Comparison of ENCODE assay signal across 20 mouse cellular contexts in genomic region chr11:70572348-70572902, GRCm38 (mm10). TPM values are rescaled to one million over a fixed set of nuclear protein-coding genes. Genes with fewer than 3 reads are reported as not detected.
A peak's percentile ranks its signal among the peaks of the same experiment; 100 is the strongest.
DNase-seq lines count a peak whose midpoint lies in the region; ATAC-seq and TF ChIP-seq lines count a peak whose summit lies in the region.
"Had no signal": no experiment of that assay in that cellular context is flagged by ENCODE, and none has a peak within 500 bp of the region (broad histone marks: within the 10 kb centered on the region; RNA-seq: fewer than 3 reads in every experiment).

No protein-coding gene starts in this region.

- no peak overlapping the region for H3K9ac ChIP-seq in forebrain, postnatal 0 days
- H3K9ac ChIP-seq in limb, embryonic 12.5 days (replicated peaks) = no peak overlapping the region
- no peak overlapping the region for H3K9ac ChIP-seq in liver, embryonic 14.5 days (replicated peaks)
- H3K9ac ChIP-seq in stomach, embryonic 15.5 days = no peak overlapping the region

- peaks cover 15% of the 10 kb centered on the region for H3K36me3 ChIP-seq in forebrain, embryonic 10.5 days (replicated peaks)
- H3K36me3 ChIP-seq in forebrain, postnatal 0 days (ENCODE audit: insufficient read depth) = no peaks in the 10 kb centered on the region
- peaks cover 18% of the 10 kb centered on the region; the same call in 1 of the 2 replicates for H3K36me3 ChIP-seq in limb, embryonic 12.5 days
- H3K36me3 ChIP-seq in limb, embryonic 10.5 days = peaks cover 13% of the 10 kb centered on the region
- no peaks in the 10 kb centered on the region for H3K36me3 ChIP-seq in liver, embryonic 14.5 days (replicated peaks; ENCODE audit: control insufficient read depth, insufficient read depth, low read depth)
- H3K36me3 ChIP-seq in stomach, embryonic 15.5 days = no peaks in the 10 kb centered on the region

- DNase-seq in forebrain, embryonic 10.5 days (ENCODE audit: extremely low spot score, low spot score) = no peak
- no peak for DNase-seq in forebrain, postnatal 0 days
- DNase-seq in limb, embryonic 10.5 days (ENCODE audit: low spot score) = no peak
- DNase-seq in liver, embryonic 14.5 days (ENCODE audit: low read depth in 3 of 3, low spot score in 3 of 3) = no peak
- DNase-seq in gastrocnemius, adult 8-10 months (ENCODE audit: low spot score in 2 of 2) = no peak
- no peak for DNase-seq in embryo, embryonic 11 days
- DNase-seq: adrenal gland, postnatal 10 days; cerebellum, postnatal 25 days; kidney, postnatal 14 days; lung, postnatal 36 days; right cerebral cortex, postnatal 14 days; thymus, postnatal 14 days had no signal

- TF ChIP-seq EP300 in liver, embryonic 14.5 days (IDR thresholded peaks at IDR 0.05; ENCODE audit: low read depth) = peak; percentile 58; the same call in 1 of the 2 replicates

- H3K27me3 ChIP-seq in forebrain, embryonic 10.5 days (ENCODE audit: poor library complexity, severe bottlenecking) = no peaks in the 10 kb centered on the region
- no peaks in the 10 kb centered on the region for H3K27me3 ChIP-seq in forebrain, postnatal 0 days (ENCODE audit: insufficient read depth, low read length)
- H3K27me3 ChIP-seq in limb, embryonic 12.5 days = no peaks in the 10 kb centered on the region
- no peaks in the 10 kb centered on the region for H3K27me3 ChIP-seq in limb, embryonic 10.5 days (ENCODE audit: low read depth, poor library complexity, severe bottlenecking)
- H3K27me3 ChIP-seq in liver, embryonic 14.5 days (ENCODE audit: control insufficient read depth, insufficient read depth, low read length) = no peaks in the 10 kb centered on the region
- H3K27me3 ChIP-seq in stomach, embryonic 15.5 days (replicated peaks) = no peaks in the 10 kb centered on the region

- no peaks in the 10 kb centered on the region for H3K9me3 ChIP-seq in forebrain, embryonic 10.5 days
- H3K9me3 ChIP-seq in forebrain, postnatal 0 days (ENCODE audit: low read length) = no peaks in the 10 kb centered on the region
- no peaks in the 10 kb centered on the region for H3K9me3 ChIP-seq in limb, embryonic 12.5 days
- H3K9me3 ChIP-seq in limb, embryonic 10.5 days (replicated peaks) = no peaks in the 10 kb centered on the region
- no peaks in the 10 kb centered on the region for H3K9me3 ChIP-seq in liver, embryonic 14.5 days (ENCODE audit: control insufficient read depth, low read length)
- H3K9me3 ChIP-seq in stomach, embryonic 15.5 days = no peaks in the 10 kb centered on the region

- H3K4me1 ChIP-seq in forebrain, embryonic 10.5 days = peaks cover 24% of the 10 kb centered on the region
- H3K4me1 ChIP-seq in forebrain, postnatal 0 days (ENCODE audit: insufficient read depth) = no peaks in the 10 kb centered on the region
- H3K4me1 ChIP-seq in limb, embryonic 12.5 days (replicated peaks) = peaks cover 34% of the 10 kb centered on the region
- 0 out of 2 replicates have a peak, but pooled peaks cover 4% of the 10 kb centered on the region for H3K4me1 ChIP-seq in limb, embryonic 10.5 days
- peaks cover 20 to 34% of the 10 kb centered on the region in 2 experiments for H3K4me1 ChIP-seq in liver, embryonic 14.5 days (replicated peaks; ENCODE audit: control insufficient read depth in 2 of 2, insufficient read depth in 2 of 2, low read length in 1 of 2)
- H3K4me1 ChIP-seq in stomach, embryonic 15.5 days = peaks cover 15% of the 10 kb centered on the region

- 0 out of 2 replicates have a peak overlapping the region, but pooled peaks have one; percentile 20 for H3K27ac ChIP-seq in forebrain, embryonic 10.5 days
- H3K27ac ChIP-seq in forebrain, postnatal 0 days (ENCODE audit: low read depth, low read length) = no peak overlapping the region
- 0 out of 2 replicates have a peak overlapping the region, but pooled peaks have one; percentile 8 for H3K27ac ChIP-seq in limb, embryonic 12.5 days
- no peak overlapping the region for H3K27ac ChIP-seq in limb, embryonic 10.5 days
- H3K27ac ChIP-seq in liver, embryonic 14.5 days = no peak overlapping the region
- peak overlapping the region; percentile 56; the same call in 1 of the 2 replicates for H3K27ac ChIP-seq in stomach, embryonic 15.5 days

- 79% methylated on average over 5 of the region's 5 CpGs for WGBS in forebrain, embryonic 10.5 days
- WGBS in forebrain, postnatal 0 days = 75% methylated on average over 5 of the region's 5 CpGs
- 65% methylated on average over 5 of the region's 5 CpGs for WGBS in limb, embryonic 12.5 days
- 74% methylated on average over 5 of the region's 5 CpGs for WGBS in limb, embryonic 10.5 days
- 32% methylated on average over 5 of the region's 5 CpGs for WGBS in liver, embryonic 14.5 days (ENCODE audit: insufficient replicate concordance)
- WGBS in stomach, embryonic 15.5 days = 41% methylated on average over 5 of the region's 5 CpGs

- H3K4me2 ChIP-seq in forebrain, postnatal 0 days (ENCODE audit: low read depth) = no peak overlapping the region
- H3K4me2 ChIP-seq in limb, embryonic 12.5 days = no peak overlapping the region
- H3K4me2 ChIP-seq in liver, embryonic 14.5 days (ENCODE audit: low read depth) = peak overlapping the region; percentile 31
- H3K4me2 ChIP-seq in stomach, embryonic 15.5 days = no peak overlapping the region

- no peak for TF ChIP-seq CTCF in forebrain, postnatal 0 days (IDR thresholded peaks at IDR 0.05; ENCODE audit: low read depth)
- TF ChIP-seq CTCF in liver, embryonic 14.5 days (IDR thresholded peaks at IDR 0.05; ENCODE audit: low read depth) = no peak

- no peak overlapping the region for H3K4me3 ChIP-seq in forebrain, embryonic 10.5 days
- H3K4me3 ChIP-seq in forebrain, postnatal 0 days (ENCODE audit: low read depth, low read length) = no peak overlapping the region
- H3K4me3 ChIP-seq in limb, embryonic 12.5 days (replicated peaks) = no peak overlapping the region
- H3K4me3 ChIP-seq in limb, embryonic 10.5 days = no peak overlapping the region
- no peak overlapping the region for H3K4me3 ChIP-seq in liver, embryonic 14.5 days (ENCODE audit: insufficient read depth in 1 of 2, low read depth in 2 of 2, low read length in 2 of 2)
- H3K4me3 ChIP-seq in stomach, embryonic 15.5 days (replicated peaks) = no peak overlapping the region

- ATAC-seq in forebrain, postnatal 0 days = no peak
- no peak for ATAC-seq in limb, embryonic 12.5 days (ENCODE audit: insufficient number of reproducible peaks, insufficient read depth, low FRiP score, low TSS enrichment, low read depth)
- ATAC-seq in liver, embryonic 14.5 days (ENCODE audit: insufficient read depth) = peak; percentile 55; the same call in 1 of the 2 replicates
- ATAC-seq in stomach, embryonic 15.5 days (ENCODE audit: insufficient read depth, low FRiP score, low read depth) = no peak

RNA-seq across cellular contexts. Expression of gene Mink1, which starts 9.7 kb away (rescaled TPM):
- 12.5 and 12.7 TPM in 2 replicates for polyA plus RNA-seq in forebrain, embryonic 10.5 days (2016; fragmentation: Nextera tagmentation; extraction: Ambion mirVana)
- 63.5 and 81.2 TPM in 2 replicates for total RNA-seq in forebrain, postnatal 0 days (2014; rRNA removed)
- 9.5 and 15.0 TPM in 2 replicates for polyA plus RNA-seq in forebrain, postnatal 0 days (2015; fragmentation: Nextera tagmentation; extraction: Ambion mirVana)
- polyA plus RNA-seq in limb, embryonic 12.5 days (2016; fragmentation: Nextera tagmentation; extraction: Ambion mirVana) = 17.6 and 18.4 TPM in 2 replicates
- 15.1 and 17.2 TPM in 2 replicates for polyA plus RNA-seq in limb, embryonic 10.5 days (2016; fragmentation: Nextera tagmentation; extraction: Ambion mirVana)
- 13.7 and 14.1 TPM in 2 replicates for polyA plus RNA-seq in liver, embryonic 14.5 days (2012; rRNA removed)
- polyA plus RNA-seq in liver, embryonic 14.5 days (2014; fragmentation: Nextera tagmentation; extraction: Ambion mirVana) = 3.7 and 5.0 TPM in 2 replicates
- 14.9 and 15.9 TPM in 2 replicates for polyA plus RNA-seq in stomach, embryonic 15.5 days (2015; fragmentation: Nextera tagmentation; extraction: Ambion mirVana)
- 10 to 100 TPM; 32.5 to 38.7 (median 33.7) TPM for total RNA-seq in gastrocnemius, adult 8-10 months (2022)

RNA-seq across cellular contexts. Expression of gene Pld2, which starts 32.6 kb away (rescaled TPM):
- 2.7 and 3.1 TPM in 2 replicates for polyA plus RNA-seq in forebrain, embryonic 10.5 days (2016; fragmentation: Nextera tagmentation; extraction: Ambion mirVana)
- 33.7 and 40.5 TPM in 2 replicates for total RNA-seq in forebrain, postnatal 0 days (2014; rRNA removed)
- polyA plus RNA-seq in forebrain, postnatal 0 days (2015; fragmentation: Nextera tagmentation; extraction: Ambion mirVana) = 8.4 and 11.6 TPM in 2 replicates
- polyA plus RNA-seq in limb, embryonic 12.5 days (2016; fragmentation: Nextera tagmentation; extraction: Ambion mirVana) = 4.4 and 4.5 TPM in 2 replicates
- polyA plus RNA-seq in limb, embryonic 10.5 days (2016; fragmentation: Nextera tagmentation; extraction: Ambion mirVana) = 1.4 and 2.0 TPM in 2 replicates
- polyA plus RNA-seq in liver, embryonic 14.5 days (2012; rRNA removed) = 1.9 and 2.6 TPM in 2 replicates
- polyA plus RNA-seq in liver, embryonic 14.5 days (2014; fragmentation: Nextera tagmentation; extraction: Ambion mirVana) = 1.3 and 1.5 TPM in 2 replicates
- polyA plus RNA-seq in stomach, embryonic 15.5 days (2015; fragmentation: Nextera tagmentation; extraction: Ambion mirVana) = 12.9 and 13.7 TPM in 2 replicates
- total RNA-seq in gastrocnemius, adult 8-10 months (2022) = 10 to 100 TPM; 15.3 to 17.8 (median 15.4) TPM

RNA-seq across cellular contexts. Expression of gene Gm40193, which starts 39.7 kb away (rescaled TPM):
- polyA plus RNA-seq in forebrain, embryonic 10.5 days (2016; fragmentation: Nextera tagmentation; extraction: Ambion mirVana) = not detected in 2 replicates
- not detected in 2 replicates for total RNA-seq in forebrain, postnatal 0 days (2014; rRNA removed)
- not detected in 2 replicates for polyA plus RNA-seq in forebrain, postnatal 0 days (2015; fragmentation: Nextera tagmentation; extraction: Ambion mirVana)
- not detected in 2 replicates for polyA plus RNA-seq in limb, embryonic 12.5 days (2016; fragmentation: Nextera tagmentation; extraction: Ambion mirVana)
- not detected in 2 replicates for polyA plus RNA-seq in limb, embryonic 10.5 days (2016; fragmentation: Nextera tagmentation; extraction: Ambion mirVana)
- not detected in 2 replicates for polyA plus RNA-seq in liver, embryonic 14.5 days (2012; rRNA removed)
- polyA plus RNA-seq in liver, embryonic 14.5 days (2014; fragmentation: Nextera tagmentation; extraction: Ambion mirVana) = not detected in 2 replicates
- polyA plus RNA-seq in stomach, embryonic 15.5 days (2015; fragmentation: Nextera tagmentation; extraction: Ambion mirVana) = not detected in 2 replicates
- not detected for total RNA-seq in gastrocnemius, adult 8-10 months (2022)
- total RNA-seq: adrenal gland, postnatal 10 days; granulocyte monocyte progenitor cell, adult 5-6 weeks; heart, postnatal 25 days; monocyte, adult 5-6 weeks had no signal
- polyA plus RNA-seq: embryonic facial prominence, embryonic 11.5 days; forebrain, embryonic 11.5 days had no signal

RNA-seq across cellular contexts. Expression of gene 4930544D05Rik, which starts 43.2 kb away (rescaled TPM):
- not detected in 2 replicates for polyA plus RNA-seq in forebrain, embryonic 10.5 days (2016; fragmentation: Nextera tagmentation; extraction: Ambion mirVana)
- total RNA-seq in forebrain, postnatal 0 days (2014; rRNA removed) = 0.31 and 0.48 TPM in 2 replicates
- not detected in 2 replicates for polyA plus RNA-seq in forebrain, postnatal 0 days (2015; fragmentation: Nextera tagmentation; extraction: Ambion mirVana)
- not detected in 2 replicates for polyA plus RNA-seq in limb, embryonic 12.5 days (2016; fragmentation: Nextera tagmentation; extraction: Ambion mirVana)
- polyA plus RNA-seq in limb, embryonic 10.5 days (2016; fragmentation: Nextera tagmentation; extraction: Ambion mirVana) = not detected in 2 replicates
- not detected in 2 replicates for polyA plus RNA-seq in liver, embryonic 14.5 days (2012; rRNA removed)
- not detected in 2 replicates for polyA plus RNA-seq in liver, embryonic 14.5 days (2014; fragmentation: Nextera tagmentation; extraction: Ambion mirVana)
- 0.23 TPM in 1 of 2 replicates, not detected in the other for polyA plus RNA-seq in stomach, embryonic 15.5 days (2015; fragmentation: Nextera tagmentation; extraction: Ambion mirVana)
- total RNA-seq in gastrocnemius, adult 8-10 months (2022) = not detected
- total RNA-seq: adrenal gland, postnatal 10 days; granulocyte monocyte progenitor cell, adult 5-6 weeks; heart, postnatal 25 days; monocyte, adult 5-6 weeks had no signal
- polyA plus RNA-seq: embryonic facial prominence, embryonic 11.5 days; forebrain, embryonic 11.5 days; limb, embryonic 14.5 days had no signal

RNA-seq across cellular contexts. Expression of gene Chrne, which starts 46.6 kb away (rescaled TPM):
- polyA plus RNA-seq in forebrain, embryonic 10.5 days (2016; fragmentation: Nextera tagmentation; extraction: Ambion mirVana) = not detected in 2 replicates
- 0.92 TPM in 1 of 2 replicates, not detected in the other for total RNA-seq in forebrain, postnatal 0 days (2014; rRNA removed)
- polyA plus RNA-seq in forebrain, postnatal 0 days (2015; fragmentation: Nextera tagmentation; extraction: Ambion mirVana) = 0.58 and 1.0 TPM in 2 replicates
- polyA plus RNA-seq in limb, embryonic 12.5 days (2016; fragmentation: Nextera tagmentation; extraction: Ambion mirVana) = not detected in 2 replicates
- polyA plus RNA-seq in limb, embryonic 10.5 days (2016; fragmentation: Nextera tagmentation; extraction: Ambion mirVana) = not detected in 2 replicates
- polyA plus RNA-seq in liver, embryonic 14.5 days (2012; rRNA removed) = not detected in 2 replicates
- polyA plus RNA-seq in liver, embryonic 14.5 days (2014; fragmentation: Nextera tagmentation; extraction: Ambion mirVana) = not detected in 2 replicates
- polyA plus RNA-seq in stomach, embryonic 15.5 days (2015; fragmentation: Nextera tagmentation; extraction: Ambion mirVana) = not detected in 2 replicates
- 10 to 100 TPM; 11.2 to 20.5 (median 14.7) TPM for total RNA-seq in gastrocnemius, adult 8-10 months (2022)
- total RNA-seq: granulocyte monocyte progenitor cell, adult 5-6 weeks; heart, postnatal 25 days had no signal
- polyA plus RNA-seq: embryonic facial prominence, embryonic 11.5 days; forebrain, embryonic 11.5 days had no signal

Comparison
In these comparisons a context has a peak if more than half of its experiments do, and no peak if none do; other contexts are left out.
1. H3K27ac ChIP-seq: peak in forebrain, embryonic 10.5 days (single experiment), limb, embryonic 12.5 days (single experiment) and stomach, embryonic 15.5 days (single experiment); none in forebrain, postnatal 0 days (single experiment), limb, embryonic 10.5 days (single experiment) and liver, embryonic 14.5 days (single experiment).